Mouse (Mus musculus) MEL-GATA-1-ER (cell line): ENCODE results near the gene Gid4.

Experiments used
- DNase-seq: peaks from one replicate; pipeline ENCODE4 v3.0.0-alpha.2; 2012; ENCODE audit warnings: low read depth; ENCODE audit errors: extremely low read depth

The Gid4 gene

GRCm38 (mm10) chr11:60416963-60417716, at the start of gene Gid4:
Gene Gid4, plus strand, starts transcription at chr11:60417145.
- peak; percentile 97 for DNase-seq

- DNase-seq = no peak
Measured at GRCm38 (mm10) chr11:60367256-60367655, 49.7 kb upstream of the Gid4 start.

GRCm38 (mm10) chr11:60368909-60369308, 48.0 kb upstream of the Gid4 start:
- DNase-seq = no peak

GRCm38 (mm10) chr11:60369448-60369847, 47.5 kb upstream of the Gid4 start:
- no peak for DNase-seq

GRCm38 (mm10) chr11:60370431-60370830, 46.5 kb upstream of the Gid4 start:
- no peak for DNase-seq

- DNase-seq = no peak
Measured at GRCm38 (mm10) chr11:60374481-60374880, 42.5 kb upstream of the Gid4 start.

- no peak for DNase-seq
Measured at GRCm38 (mm10) chr11:60383518-60383917, 33.4 kb upstream of the Gid4 start.

GRCm38 (mm10) chr11:60384762-60385421, 32.1 kb upstream of the Gid4 start:
- DNase-seq = no peak

- DNase-seq = no peak
Measured at GRCm38 (mm10) chr11:60385946-60386345, 31.0 kb upstream of the Gid4 start.

GRCm38 (mm10) chr11:60387944-60388343, 29.0 kb upstream of the Gid4 start:
- DNase-seq = no peak

GRCm38 (mm10) chr11:60391346-60391745, 25.6 kb upstream of the Gid4 start:
- no peak for DNase-seq

GRCm38 (mm10) chr11:60396546-60396945, 20.4 kb upstream of the Gid4 start:
- no peak for DNase-seq

- no peak for DNase-seq
Measured at GRCm38 (mm10) chr11:60397172-60397571, 19.8 kb upstream of the Gid4 start.

- no peak for DNase-seq
Measured at GRCm38 (mm10) chr11:60406606-60407005, 10.3 kb upstream of the Gid4 start.

GRCm38 (mm10) chr11:60412173-60412572, 4.8 kb upstream of the Gid4 start:
- DNase-seq = peak; percentile 39

GRCm38 (mm10) chr11:60412921-60413320, 4.0 kb upstream of the Gid4 start:
- DNase-seq = no peak

- peak; percentile 15 for DNase-seq
Measured at GRCm38 (mm10) chr11:60416590-60416962, 369 bp upstream of the Gid4 start.

GRCm38 (mm10) chr11:60417717-60418472, 950 bp downstream of the Gid4 start, which contains the start of gene Atpaf2:
Gene Atpaf2, minus strand, starts transcription at chr11:60418457.
- peak; percentile 14 for DNase-seq

GRCm38 (mm10) chr11:60418473-60418803, 1.5 kb downstream of the Gid4 start:
- DNase-seq = peak; percentile 15

GRCm38 (mm10) chr11:60422046-60422668, 5.2 kb downstream of the Gid4 start:
- peak; percentile 16 for DNase-seq

- DNase-seq = no peak
Measured at GRCm38 (mm10) chr11:60423006-60423405, 6.1 kb downstream of the Gid4 start.

GRCm38 (mm10) chr11:60426417-60426816, 9.5 kb downstream of the Gid4 start:
- no peak for DNase-seq
